21 mouse cellular contexts compared by ENCODE assay signal in genomic region chr3:34391275-34391674, GRCm38 (mm10).
DNase-seq lines count a peak whose midpoint lies in the region; ATAC-seq and TF ChIP-seq lines count a peak whose summit lies in the region.
"Had no signal": no experiment of that assay in that cellular context is flagged by ENCODE, and none has a peak within 500 bp of the region (broad histone marks: within the 10 kb centered on the region; RNA-seq: fewer than 3 reads in every experiment).

No protein-coding gene starts in this region.

- WGBS in kidney, postnatal 0 days: 97% methylated on average over 2 of the region's 2 CpGs
- 86% methylated on average over 2 of the region's 2 CpGs for WGBS in kidney, embryonic 14.5 days

- no peak overlapping the region for H3K4me2 ChIP-seq in kidney, postnatal 0 days (ENCODE audit: low read length)
- H3K4me2 ChIP-seq in kidney, embryonic 14.5 days (replicated peaks; ENCODE audit: low read depth, low read length): no peak overlapping the region
- H3K4me2 ChIP-seq: hindbrain, embryonic 14.5 days; kidney, embryonic 15.5 days; liver, embryonic 15.5 days; midbrain, embryonic 11.5 days; stomach, embryonic 15.5 days had no signal

- no peak overlapping the region for H3K9ac ChIP-seq in kidney, postnatal 0 days (ENCODE audit: low read depth, low read length)
- H3K9ac ChIP-seq in kidney, embryonic 14.5 days (ENCODE audit: low read depth, low read length): no peak overlapping the region
- no peak overlapping the region for H3K9ac ChIP-seq in ES-Bruce4 (ENCODE audit: low read depth, poor library complexity, severe bottlenecking)
- H3K9ac ChIP-seq: hindbrain, embryonic 14.5 days; kidney, embryonic 15.5 days; liver, embryonic 15.5 days; stomach, embryonic 15.5 days had no signal

- no peak overlapping the region for H3K27ac ChIP-seq in kidney, postnatal 0 days
- H3K27ac ChIP-seq in kidney, embryonic 14.5 days (ENCODE audit: low read depth, low read length): no peak overlapping the region
- H3K27ac ChIP-seq in ES-Bruce4 (ENCODE audit: insufficient read depth, low read length): no peak overlapping the region
- H3K27ac ChIP-seq: forebrain, embryonic 10.5 days; hindbrain, embryonic 14.5 days; kidney, embryonic 15.5 days; left cerebral cortex, adult 2 months; liver, embryonic 15.5 days; stomach, embryonic 15.5 days had no signal

- ATAC-seq in kidney, postnatal 0 days (replicated peaks; ENCODE audit: low FRiP score, low read depth): no peak
- ATAC-seq in kidney, embryonic 14.5 days (ENCODE audit: low FRiP score, low TSS enrichment): no peak

- TF ChIP-seq POLR2A in ES-Bruce4 (IDR thresholded peaks at IDR 0.05; ENCODE audit: insufficient read depth, low read length): no peak

- no peak for DNase-seq in kidney, postnatal 0 days (ENCODE audit: low spot score)
- DNase-seq in 416B (ENCODE audit: low read depth) (peak; percentile 1), ZHBTc4 (ENCODE audit: low read depth, low spot score) (peak; percentile 65)
- DNase-seq in thymus, postnatal 10 days (ENCODE audit: low spot score in 2 of 2): no peak
- no peak for DNase-seq in gastrocnemius, postnatal 14 days
- DNase-seq: adrenal gland, postnatal 36 days; B cell, adult 2 months; cerebellum, adult 11-12 months; cerebellum, postnatal 14 days; heart, postnatal 36 days; kidney, postnatal 4 days; layer of hippocampus, adult 9-11 months had no signal

- no peaks in the 10 kb centered on the region for H3K4me1 ChIP-seq in kidney, postnatal 0 days (replicated peaks; ENCODE audit: insufficient read depth, low read length)
- H3K4me1 ChIP-seq in kidney, embryonic 14.5 days (ENCODE audit: control insufficient read depth, insufficient read depth, low read length): no peaks in the 10 kb centered on the region
- H3K4me1 ChIP-seq in ES-Bruce4 (ENCODE audit: control insufficient read depth, insufficient read depth, low read length): no peaks in the 10 kb centered on the region
- H3K4me1 ChIP-seq: forebrain, embryonic 10.5 days; kidney, embryonic 15.5 days; liver, embryonic 15.5 days; stomach, embryonic 15.5 days had no signal

- intact Hi-C loops in gastrocnemius, postnatal 14 days (cut with DNase I; ENCODE audit: low total_unique reads): no loop called here

- no peaks in the 10 kb centered on the region for H3K27me3 ChIP-seq in kidney, postnatal 0 days (ENCODE audit: insufficient read depth, low read length)
- H3K27me3 ChIP-seq in kidney, embryonic 14.5 days (ENCODE audit: control insufficient read depth, insufficient read depth, low read length): no peaks in the 10 kb centered on the region
- H3K27me3 ChIP-seq in ES-Bruce4 (ENCODE audit: control insufficient read depth, insufficient read depth, low read length, poor library complexity, severe bottlenecking): no peaks in the 10 kb centered on the region
- H3K27me3 ChIP-seq: kidney, embryonic 15.5 days; liver, embryonic 15.5 days; stomach, embryonic 15.5 days had no signal

- no peaks in the 10 kb centered on the region for H3K9me3 ChIP-seq in kidney, postnatal 0 days (replicated peaks; ENCODE audit: low read length)
- peaks cover 6% of the 10 kb centered on the region; the same call in 1 of the 2 replicates for H3K9me3 ChIP-seq in kidney, embryonic 14.5 days (ENCODE audit: control insufficient read depth, low read length)
- 0 out of 2 replicates have a peak, but pooled peaks cover 4% of the 10 kb centered on the region for H3K9me3 ChIP-seq in ES-Bruce4 (replicated peaks; ENCODE audit: control insufficient read depth, insufficient read depth, low read length, poor library complexity, severe bottlenecking)
- H3K9me3 ChIP-seq: kidney, embryonic 15.5 days; liver, embryonic 15.5 days; stomach, embryonic 15.5 days had no signal

- peak; percentile 17; the same call in 1 of the 2 replicates for TF ChIP-seq CTCF in kidney, postnatal 0 days (IDR thresholded peaks at IDR 0.05; ENCODE audit: low read depth)
- peak; percentile 28 for TF ChIP-seq CTCF in ES-Bruce4 (IDR thresholded peaks at IDR 0.05; ENCODE audit: low read depth, low read length)

- no peak overlapping the region for H3K4me3 ChIP-seq in kidney, postnatal 0 days (replicated peaks; ENCODE audit: low read depth, low read length)
- no peak overlapping the region for H3K4me3 ChIP-seq in kidney, embryonic 14.5 days (ENCODE audit: low read length)
- no peak overlapping the region for H3K4me3 ChIP-seq in ES-Bruce4 (ENCODE audit: low read depth, low read length)
- H3K4me3 ChIP-seq: forebrain, embryonic 10.5 days; kidney, embryonic 15.5 days; left cerebral cortex, adult 2 months; liver, embryonic 15.5 days; stomach, embryonic 15.5 days had no signal

- no peak for TF ChIP-seq EP300 in ES-Bruce4 (IDR thresholded peaks at IDR 0.05; ENCODE audit: insufficient read depth, low read depth, low read length)

- H3K36me3 ChIP-seq in kidney, postnatal 0 days (ENCODE audit: insufficient read depth, low read length): no peaks in the 10 kb centered on the region
- no peaks in the 10 kb centered on the region for H3K36me3 ChIP-seq in kidney, embryonic 14.5 days (ENCODE audit: control insufficient read depth, insufficient read depth, low read length)
- no peaks in the 10 kb centered on the region for H3K36me3 ChIP-seq in ES-Bruce4 (ENCODE audit: control insufficient read depth, insufficient read depth, low read length, poor library complexity, severe bottlenecking)
- H3K36me3 ChIP-seq: forebrain, embryonic 10.5 days; kidney, embryonic 15.5 days; liver, embryonic 15.5 days; stomach, embryonic 15.5 days had no signal

Comparison
In these comparisons a context has a peak if more than half of its experiments do, and no peak if none do; other contexts are left out.
1. DNase-seq: peak in 416B (single experiment) and ZHBTc4 (single experiment); none in kidney, postnatal 0 days (single experiment), thymus, postnatal 10 days (0 of 2) and gastrocnemius, postnatal 14 days (single experiment).